Comparison of ENCODE assay signal across 18 mouse cellular contexts in the genomic region with DNA sequence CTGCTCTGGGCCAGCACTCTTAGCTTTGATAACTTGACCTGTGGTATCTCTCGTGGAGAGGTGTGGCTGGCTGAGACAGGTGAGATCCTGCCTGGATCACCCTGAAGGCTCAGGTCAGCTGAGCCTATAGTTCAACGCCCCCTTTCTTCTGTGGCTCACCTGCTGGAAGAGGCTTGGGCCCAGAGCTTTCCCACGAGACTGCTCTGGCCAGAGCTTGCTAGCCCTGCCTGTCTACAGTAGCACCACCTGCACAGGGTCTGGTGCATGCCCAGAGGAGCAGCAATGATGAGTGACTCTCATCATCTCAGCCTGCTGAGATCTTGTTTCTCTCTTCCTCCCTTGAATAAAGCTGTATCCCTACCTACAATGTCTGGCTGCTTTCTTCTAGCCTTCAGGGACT. TPM values are rescaled to one million over a fixed set of nuclear protein-coding genes. Genes with fewer than 3 reads are reported as not detected.
DNase-seq lines count a peak whose midpoint lies in the region; ATAC-seq lines count a peak whose summit lies in the region.
"Had no signal": no experiment of that assay in that cellular context is flagged by ENCODE, and none has a peak within 500 bp of the region (broad histone marks: within the 10 kb centered on the region; RNA-seq: fewer than 3 reads in every experiment).

No protein-coding gene starts in this region.

- no peak for DNase-seq in hindbrain, embryonic 11.5 days (ENCODE audit: low spot score)
- DNase-seq in hindbrain, embryonic 14.5 days (ENCODE audit: low spot score): no peak
- DNase-seq in midbrain, embryonic 10.5 days (ENCODE audit: low spot score): no peak
- no peak for DNase-seq in midbrain, embryonic 14.5 days
- DNase-seq in cerebellum, postnatal 36 days: no peak
- DNase-seq: adrenal gland, postnatal 36 days; cerebellum, adult 9-10 months; gastrocnemius, adult 2 months; heart, adult 11 months; right cerebral cortex, postnatal 25 days had no signal

- ATAC-seq in hindbrain, embryonic 11.5 days (ENCODE audit: low FRiP score): no peak
- no peak for ATAC-seq in hindbrain, embryonic 14.5 days (ENCODE audit: low FRiP score)
- ATAC-seq in midbrain, embryonic 14.5 days (ENCODE audit: low FRiP score, low TSS enrichment): no peak
- ATAC-seq in forebrain, embryonic 13.5 days: no peak
- no peak for ATAC-seq in intestine, embryonic 15.5 days
- ATAC-seq: inflammation-experienced regulatory T-cells, adult 6 months had no signal

- H3K27me3 ChIP-seq in hindbrain, embryonic 11.5 days (ENCODE audit: control insufficient read depth, insufficient read depth, low read length): no peaks in the 10 kb centered on the region
- no peaks in the 10 kb centered on the region for H3K27me3 ChIP-seq in hindbrain, embryonic 14.5 days (ENCODE audit: control insufficient read depth, insufficient read depth, low read length)
- no peaks in the 10 kb centered on the region; the same call in 1 of the 2 replicates for H3K27me3 ChIP-seq in midbrain, embryonic 10.5 days (ENCODE audit: low read depth, poor library complexity, severe bottlenecking)
- H3K27me3 ChIP-seq in midbrain, embryonic 14.5 days (ENCODE audit: control insufficient read depth, insufficient read depth, low read length): no peaks in the 10 kb centered on the region
- no peaks in the 10 kb centered on the region for H3K27me3 ChIP-seq in forebrain, embryonic 13.5 days
- no peaks in the 10 kb centered on the region for H3K27me3 ChIP-seq in intestine, embryonic 15.5 days (replicated peaks)
- H3K27me3 ChIP-seq: embryonic facial prominence, embryonic 15.5 days; limb, embryonic 15.5 days had no signal

- H3K27ac ChIP-seq in hindbrain, embryonic 11.5 days (ENCODE audit: low read depth, low read length): peak overlapping the region; percentile 47; the same call in 1 of the 2 replicates
- no peak overlapping the region for H3K27ac ChIP-seq in hindbrain, embryonic 14.5 days
- H3K27ac ChIP-seq in midbrain, embryonic 10.5 days (replicated peaks): peak overlapping the region; percentile 95
- H3K27ac ChIP-seq in midbrain, embryonic 14.5 days (replicated peaks; ENCODE audit: low read depth, low read length): no peak overlapping the region
- H3K27ac ChIP-seq in forebrain, embryonic 13.5 days: peak overlapping the region; percentile 78
- 0 out of 2 replicates have a peak overlapping the region, but pooled peaks have one; percentile 17 for H3K27ac ChIP-seq in intestine, embryonic 15.5 days
- H3K27ac ChIP-seq: embryonic facial prominence, embryonic 15.5 days; limb, embryonic 15.5 days had no signal

- peaks cover 8% of the 10 kb centered on the region; the same call in 1 of the 2 replicates for H3K36me3 ChIP-seq in hindbrain, embryonic 11.5 days (ENCODE audit: control insufficient read depth, insufficient read depth, low read length)
- H3K36me3 ChIP-seq in hindbrain, embryonic 14.5 days (replicated peaks; ENCODE audit: control insufficient read depth, insufficient read depth): peaks cover 6% of the 10 kb centered on the region; the same call in 1 of the 2 replicates
- peaks cover 68% of the 10 kb centered on the region for H3K36me3 ChIP-seq in midbrain, embryonic 10.5 days
- H3K36me3 ChIP-seq in midbrain, embryonic 14.5 days (ENCODE audit: control insufficient read depth, insufficient read depth, low read length): peaks cover 7% of the 10 kb centered on the region
- peaks cover 62% of the 10 kb centered on the region for H3K36me3 ChIP-seq in forebrain, embryonic 13.5 days (ENCODE audit: poor library complexity, severe bottlenecking)
- no peaks in the 10 kb centered on the region for H3K36me3 ChIP-seq in intestine, embryonic 15.5 days
- H3K36me3 ChIP-seq: limb, embryonic 15.5 days had no signal

- no peaks in the 10 kb centered on the region for H3K9me3 ChIP-seq in hindbrain, embryonic 11.5 days (ENCODE audit: control insufficient read depth, low read length)
- H3K9me3 ChIP-seq in hindbrain, embryonic 14.5 days (ENCODE audit: control insufficient read depth, low read length): no peaks in the 10 kb centered on the region
- H3K9me3 ChIP-seq in midbrain, embryonic 10.5 days (replicated peaks): no peaks in the 10 kb centered on the region
- H3K9me3 ChIP-seq in midbrain, embryonic 14.5 days (ENCODE audit: control insufficient read depth, low read length): no peaks in the 10 kb centered on the region
- no peaks in the 10 kb centered on the region for H3K9me3 ChIP-seq in forebrain, embryonic 13.5 days (replicated peaks)
- H3K9me3 ChIP-seq in intestine, embryonic 15.5 days: no peaks in the 10 kb centered on the region
- H3K9me3 ChIP-seq: embryonic facial prominence, embryonic 15.5 days; limb, embryonic 15.5 days had no signal

- WGBS in hindbrain, embryonic 11.5 days: 62% methylated on average over 3 of the region's 3 CpGs
- 59% methylated on average over 3 of the region's 3 CpGs for WGBS in hindbrain, embryonic 14.5 days
- 64% methylated on average over 3 of the region's 3 CpGs for WGBS in midbrain, embryonic 10.5 days
- WGBS in midbrain, embryonic 14.5 days: 66% methylated on average over 3 of the region's 3 CpGs
- WGBS in forebrain, embryonic 13.5 days: 64% methylated on average over 3 of the region's 3 CpGs
- 56% methylated on average over 3 of the region's 3 CpGs for WGBS in intestine, embryonic 15.5 days

- no peak overlapping the region for H3K4me2 ChIP-seq in hindbrain, embryonic 11.5 days (replicated peaks; ENCODE audit: low read depth, low read length)
- no peak overlapping the region for H3K4me2 ChIP-seq in hindbrain, embryonic 14.5 days (replicated peaks)
- no peak overlapping the region for H3K4me2 ChIP-seq in midbrain, embryonic 14.5 days (ENCODE audit: low read length)
- H3K4me2 ChIP-seq in forebrain, embryonic 13.5 days: no peak overlapping the region
- H3K4me2 ChIP-seq in intestine, embryonic 15.5 days (replicated peaks): no peak overlapping the region
- H3K4me2 ChIP-seq: embryonic facial prominence, embryonic 15.5 days; limb, embryonic 15.5 days had no signal

- H3K9ac ChIP-seq in hindbrain, embryonic 11.5 days (ENCODE audit: low read depth, low read length): no peak overlapping the region
- H3K9ac ChIP-seq in hindbrain, embryonic 14.5 days: no peak overlapping the region
- no peak overlapping the region for H3K9ac ChIP-seq in midbrain, embryonic 14.5 days (replicated peaks; ENCODE audit: low read length)
- H3K9ac ChIP-seq in forebrain, embryonic 13.5 days: no peak overlapping the region
- no peak overlapping the region for H3K9ac ChIP-seq in intestine, embryonic 15.5 days
- H3K9ac ChIP-seq: embryonic facial prominence, embryonic 15.5 days; limb, embryonic 15.5 days had no signal

- peaks cover 32% of the 10 kb centered on the region for H3K4me1 ChIP-seq in hindbrain, embryonic 11.5 days (replicated peaks; ENCODE audit: control insufficient read depth, insufficient read depth, low read length)
- peaks cover 25% of the 10 kb centered on the region for H3K4me1 ChIP-seq in hindbrain, embryonic 14.5 days (replicated peaks; ENCODE audit: control insufficient read depth, insufficient read depth, low read length)
- H3K4me1 ChIP-seq in midbrain, embryonic 10.5 days: peaks cover 91% of the 10 kb centered on the region
- H3K4me1 ChIP-seq in midbrain, embryonic 14.5 days (ENCODE audit: control insufficient read depth, insufficient read depth, low read length): peaks cover 20% of the 10 kb centered on the region
- peaks cover 62% of the 10 kb centered on the region for H3K4me1 ChIP-seq in forebrain, embryonic 13.5 days
- H3K4me1 ChIP-seq in intestine, embryonic 15.5 days (replicated peaks): peaks cover 53% of the 10 kb centered on the region

- no peak overlapping the region for H3K4me3 ChIP-seq in hindbrain, embryonic 11.5 days (ENCODE audit: low read depth, low read length)
- H3K4me3 ChIP-seq in hindbrain, embryonic 14.5 days (replicated peaks; ENCODE audit: low read length): no peak overlapping the region
- peak overlapping the region; percentile 9; the same call in 1 of the 2 replicates for H3K4me3 ChIP-seq in midbrain, embryonic 10.5 days
- H3K4me3 ChIP-seq in midbrain, embryonic 14.5 days (replicated peaks; ENCODE audit: low read depth, low read length): no peak overlapping the region
- no peak overlapping the region for H3K4me3 ChIP-seq in forebrain, embryonic 13.5 days
- H3K4me3 ChIP-seq in intestine, embryonic 15.5 days (replicated peaks): no peak overlapping the region
- H3K4me3 ChIP-seq: embryonic facial prominence, embryonic 15.5 days; gastrocnemius, adult 2 months; limb, embryonic 15.5 days had no signal

RNA-seq across cellular contexts. Expression of a gene that starts 9.2 kb away (rescaled TPM):
- polyA plus RNA-seq in hindbrain, embryonic 11.5 days (2014; fragmentation: Nextera tagmentation; extraction: Ambion mirVana): 71.6 and 87.9 TPM in 2 replicates
- 20.5 and 20.7 TPM in 2 replicates for polyA plus RNA-seq in hindbrain, embryonic 14.5 days (2014; fragmentation: Nextera tagmentation; extraction: Ambion mirVana)
- polyA plus RNA-seq in midbrain, embryonic 10.5 days (2016; fragmentation: Nextera tagmentation; extraction: Ambion mirVana): 125 and 158 TPM in 2 replicates
- polyA plus RNA-seq in midbrain, embryonic 14.5 days (2014; fragmentation: Nextera tagmentation; extraction: Ambion mirVana): 19.0 and 28.8 TPM in 2 replicates
- polyA plus RNA-seq in forebrain, embryonic 13.5 days (2015; fragmentation: Nextera tagmentation; extraction: Ambion mirVana): 76.3 and 79.9 TPM in 2 replicates
- polyA plus RNA-seq in intestine, embryonic 15.5 days (2015; fragmentation: Nextera tagmentation; extraction: Ambion mirVana): 17.0 and 20.0 TPM in 2 replicates
- polyA plus RNA-seq: inflammation-experienced regulatory T-cells, adult 6 months had no signal

RNA-seq across cellular contexts. Expression of a gene that starts 19.9 kb away (rescaled TPM):
- polyA plus RNA-seq in hindbrain, embryonic 11.5 days (2014; fragmentation: Nextera tagmentation; extraction: Ambion mirVana): 0.21 and 0.82 TPM in 2 replicates
- polyA plus RNA-seq in hindbrain, embryonic 14.5 days (2014; fragmentation: Nextera tagmentation; extraction: Ambion mirVana): 89.1 and 99.3 TPM in 2 replicates
- polyA plus RNA-seq in midbrain, embryonic 10.5 days (2016; fragmentation: Nextera tagmentation; extraction: Ambion mirVana): 0.41 and 0.86 TPM in 2 replicates
- polyA plus RNA-seq in midbrain, embryonic 14.5 days (2014; fragmentation: Nextera tagmentation; extraction: Ambion mirVana): 34.3 and 49.7 TPM in 2 replicates
- polyA plus RNA-seq in forebrain, embryonic 13.5 days (2015; fragmentation: Nextera tagmentation; extraction: Ambion mirVana): 9.5 and 9.6 TPM in 2 replicates
- 0.15 and 0.54 TPM in 2 replicates for polyA plus RNA-seq in intestine, embryonic 15.5 days (2015; fragmentation: Nextera tagmentation; extraction: Ambion mirVana)
- polyA plus RNA-seq: inflammation-experienced regulatory T-cells, adult 6 months had no signal

RNA-seq across cellular contexts. Expression of a gene that starts 31.6 kb away (rescaled TPM):
- 738 and 794 TPM in 2 replicates for polyA plus RNA-seq in hindbrain, embryonic 11.5 days (2014; fragmentation: Nextera tagmentation; extraction: Ambion mirVana)
- 48.7 and 56.4 TPM in 2 replicates for polyA plus RNA-seq in hindbrain, embryonic 14.5 days (2014; fragmentation: Nextera tagmentation; extraction: Ambion mirVana)
- polyA plus RNA-seq in midbrain, embryonic 10.5 days (2016; fragmentation: Nextera tagmentation; extraction: Ambion mirVana): 562 and 684 TPM in 2 replicates
- 28.3 and 42.4 TPM in 2 replicates for polyA plus RNA-seq in midbrain, embryonic 14.5 days (2014; fragmentation: Nextera tagmentation; extraction: Ambion mirVana)
- 67.1 and 89.5 TPM in 2 replicates for polyA plus RNA-seq in forebrain, embryonic 13.5 days (2015; fragmentation: Nextera tagmentation; extraction: Ambion mirVana)
- 7.0 and 8.2 TPM in 2 replicates for polyA plus RNA-seq in intestine, embryonic 15.5 days (2015; fragmentation: Nextera tagmentation; extraction: Ambion mirVana)
- polyA plus RNA-seq: inflammation-experienced regulatory T-cells, adult 6 months; large intestine, adult 2 months had no signal

RNA-seq across cellular contexts. Expression of a gene that starts 47.3 kb away (rescaled TPM):
- not detected in 2 replicates for polyA plus RNA-seq in hindbrain, embryonic 11.5 days (2014; fragmentation: Nextera tagmentation; extraction: Ambion mirVana)
- 0.41 and 0.67 TPM in 2 replicates for polyA plus RNA-seq in hindbrain, embryonic 14.5 days (2014; fragmentation: Nextera tagmentation; extraction: Ambion mirVana)
- polyA plus RNA-seq in midbrain, embryonic 10.5 days (2016; fragmentation: Nextera tagmentation; extraction: Ambion mirVana): 0.10 TPM in 1 of 2 replicates, not detected in the other
- polyA plus RNA-seq in midbrain, embryonic 14.5 days (2014; fragmentation: Nextera tagmentation; extraction: Ambion mirVana): 0.47 and 0.57 TPM in 2 replicates
- 0.11 and 0.36 TPM in 2 replicates for polyA plus RNA-seq in forebrain, embryonic 13.5 days (2015; fragmentation: Nextera tagmentation; extraction: Ambion mirVana)
- polyA plus RNA-seq in intestine, embryonic 15.5 days (2015; fragmentation: Nextera tagmentation; extraction: Ambion mirVana): not detected in 2 replicates
- polyA plus RNA-seq: inflammation-experienced regulatory T-cells, adult 6 months; large intestine, adult 2 months; limb, embryonic 15.5 days; liver, embryonic 16.5 days; neural tube, embryonic 11.5 days had no signal

RNA-seq across cellular contexts. Expression of a gene that starts 49.6 kb away (rescaled TPM):
- polyA plus RNA-seq in hindbrain, embryonic 11.5 days (2014; fragmentation: Nextera tagmentation; extraction: Ambion mirVana): 13.7 and 17.9 TPM in 2 replicates
- polyA plus RNA-seq in hindbrain, embryonic 14.5 days (2014; fragmentation: Nextera tagmentation; extraction: Ambion mirVana): 15.8 and 18.1 TPM in 2 replicates
- polyA plus RNA-seq in midbrain, embryonic 10.5 days (2016; fragmentation: Nextera tagmentation; extraction: Ambion mirVana): 18.6 and 21.6 TPM in 2 replicates
- 19.1 and 21.7 TPM in 2 replicates for polyA plus RNA-seq in midbrain, embryonic 14.5 days (2014; fragmentation: Nextera tagmentation; extraction: Ambion mirVana)
- polyA plus RNA-seq in forebrain, embryonic 13.5 days (2015; fragmentation: Nextera tagmentation; extraction: Ambion mirVana): 20.7 and 22.7 TPM in 2 replicates
- polyA plus RNA-seq in intestine, embryonic 15.5 days (2015; fragmentation: Nextera tagmentation; extraction: Ambion mirVana): 15.8 and 16.3 TPM in 2 replicates

Comparison
In these comparisons a context has a peak if more than half of its experiments do, and no peak if none do; other contexts are left out.
1. H3K27ac ChIP-seq: peak in hindbrain, embryonic 11.5 days (single experiment), midbrain, embryonic 10.5 days (single experiment), forebrain, embryonic 13.5 days (single experiment) and intestine, embryonic 15.5 days (single experiment); none in hindbrain, embryonic 14.5 days (single experiment) and midbrain, embryonic 14.5 days (single experiment).